Mouse (Mus musculus): Measurements from ENCODE around the gene Gm5849.
"Not testable (repeated sequence)": the region's sequence is repeated elsewhere in the genome, so short reads cannot be mapped to it uniquely, and the experiment has no call there.

Gm5849 gene

DNA sequence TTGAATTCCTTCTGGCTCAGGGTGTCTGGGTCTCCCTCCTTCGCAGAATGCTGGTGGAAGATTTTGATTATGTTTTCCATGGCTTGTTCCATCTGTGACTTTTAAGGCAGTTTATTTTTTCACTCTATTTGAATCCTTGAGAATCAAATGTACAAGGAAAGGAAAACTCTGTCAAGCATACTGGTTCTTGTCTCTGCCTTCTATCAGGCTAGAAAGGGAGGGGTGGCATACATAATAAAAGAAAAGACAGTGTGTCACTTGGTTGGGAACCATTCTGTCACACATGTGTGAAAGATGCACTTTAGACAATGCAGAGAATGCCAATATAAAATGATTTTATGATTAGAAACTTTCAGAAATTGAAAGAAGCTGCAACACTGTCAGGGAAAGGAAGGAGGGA, at the start of gene Gm5849:
Gene Gm5849, minus strand, starts transcription at position 101 of the 400 bp plus-strand sequence.
- in situ Hi-C loops (cut with MboI; ENCODE audit: low pct_unique_long_range_greater_than_20kb in 1 of 2, low sequenced_read_pairs in 2 of 2, unreplicated experiment in 1 of 2) = not testable (repeated sequence)

DNA sequence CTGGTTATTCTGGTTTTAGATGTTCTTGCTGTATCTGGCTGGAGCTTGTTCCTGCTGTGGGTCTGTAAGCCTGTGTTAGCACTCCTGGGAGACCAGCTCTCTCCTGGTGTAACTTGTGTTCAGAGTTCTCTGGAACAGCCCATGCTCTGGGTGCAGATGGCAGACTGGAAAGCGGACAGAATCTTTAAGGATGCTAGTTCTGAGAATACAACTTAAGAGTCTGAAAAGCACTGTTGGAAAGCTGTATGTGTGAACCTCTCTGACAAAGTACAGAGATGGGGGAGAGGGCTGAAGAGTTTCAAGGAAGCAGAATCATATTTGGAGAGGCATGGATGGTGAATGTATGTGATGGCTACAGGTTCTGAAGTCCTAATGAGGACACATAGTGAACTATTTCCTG, 28.0 kb downstream of the Gm5849 start:
- in situ Hi-C loops (cut with MboI; ENCODE audit: low pct_unique_long_range_greater_than_20kb in 1 of 2, low sequenced_read_pairs in 2 of 2, unreplicated experiment in 1 of 2) = no loop called here

DNA sequence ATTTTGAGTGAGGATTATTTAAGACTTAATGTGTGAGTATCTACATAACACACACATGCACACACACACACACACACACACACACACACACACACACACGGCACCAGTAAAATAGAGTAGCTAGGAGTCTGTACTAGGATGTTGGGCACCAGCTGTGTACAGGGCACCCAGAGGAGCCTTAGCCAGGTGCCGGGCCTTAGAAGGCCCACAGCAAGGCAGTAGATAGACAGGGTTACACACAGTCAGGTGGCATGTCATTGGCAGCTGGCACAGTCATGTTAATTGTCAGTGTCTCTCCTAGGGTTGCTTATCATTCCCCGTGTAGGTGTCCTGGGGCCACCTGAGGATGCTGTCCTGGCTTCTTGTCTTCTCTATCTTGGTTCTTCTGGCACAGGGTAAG, 51.1 kb downstream of the Gm5849 start, which contains the start of gene Pglyrp4:
Gene Pglyrp4, plus strand, starts transcription at position 301 of the 400 bp plus-strand sequence.
- in situ Hi-C loops (cut with MboI; ENCODE audit: low pct_unique_long_range_greater_than_20kb in 1 of 2, low sequenced_read_pairs in 2 of 2, unreplicated experiment in 1 of 2) = no loop called here

Data from mouse embryonic stem cell (cell line).